In genomic region chr3:82250796-82251261, GRCm38 (mm10) we compare ENCODE assay signal across 9 mouse cellular contexts.
DNase-seq lines count a peak whose midpoint lies in the region; ATAC-seq lines count a peak whose summit lies in the region.
"Had no signal": no experiment of that assay in that cellular context is flagged by ENCODE, and none has a peak within 500 bp of the region (broad histone marks: within the 10 kb centered on the region; RNA-seq: fewer than 3 reads in every experiment).

No protein-coding gene starts in this region.

- no peak overlapping the region for H3K9ac ChIP-seq in neural tube, embryonic 14.5 days (replicated peaks; ENCODE audit: low read depth, low read length)

- H3K4me3 ChIP-seq in neural tube, embryonic 14.5 days (ENCODE audit: low read depth, low read length) = no peak overlapping the region

- peak; percentile 52 for ATAC-seq in neural tube, embryonic 14.5 days (ENCODE audit: low read depth)

- peak overlapping the region; percentile 12 for H3K4me2 ChIP-seq in neural tube, embryonic 14.5 days (ENCODE audit: low read depth, low read length)

- no peaks in the 10 kb centered on the region for H3K9me3 ChIP-seq in neural tube, embryonic 14.5 days (ENCODE audit: control insufficient read depth, low read length)
- H3K9me3 ChIP-seq: G1E had no signal

- H3K27ac ChIP-seq in neural tube, embryonic 14.5 days (ENCODE audit: low read depth, low read length) = peak overlapping the region; percentile 67

- WGBS in neural tube, embryonic 14.5 days = 52% methylated on average over 3 of the region's 3 CpGs

- no peaks in the 10 kb centered on the region for H3K36me3 ChIP-seq in neural tube, embryonic 14.5 days (ENCODE audit: control insufficient read depth, insufficient read depth, low read length)
- H3K36me3 ChIP-seq: G1E had no signal

- H3K4me1 ChIP-seq in neural tube, embryonic 14.5 days (ENCODE audit: control insufficient read depth, insufficient read depth, low read length) = 0 out of 2 replicates have a peak, but pooled peaks cover 5% of the 10 kb centered on the region

- no peaks in the 10 kb centered on the region for H3K27me3 ChIP-seq in neural tube, embryonic 14.5 days (ENCODE audit: control insufficient read depth, insufficient read depth, low read length)

- peak; percentile 6 for DNase-seq in kidney, adult 18-20 months
- DNase-seq in kidney, postnatal 25 days = no peak
- DNase-seq in heart, adult 8-10 months (ENCODE audit: low spot score) = peak; percentile 62
- peak; percentile 59 to 71 for DNase-seq in layer of hippocampus, adult 8-10 months (ENCODE audit: low spot score in 2 of 2)
- no peak for DNase-seq in urinary bladder, adult 18-20 months (ENCODE audit: low spot score in 2 of 2)
- no peak for DNase-seq in adrenal gland, postnatal 14 days
- no peak for DNase-seq in ovary, postnatal 14 days (ENCODE audit: low spot score)

Comparison
In these comparisons a context has a peak if more than half of its experiments do, and no peak if none do; other contexts are left out.
1. DNase-seq: peak in kidney, adult 18-20 months (single experiment), heart, adult 8-10 months (single experiment) and layer of hippocampus, adult 8-10 months (2 of 2); none in kidney, postnatal 25 days (0 of 2), urinary bladder, adult 18-20 months (0 of 2), adrenal gland, postnatal 14 days (single experiment) and ovary, postnatal 14 days (single experiment).